Mouse (Mus musculus) c-Kit-negative CD71-positive TER-119-positive erythroid progenitor cells, embryonic 14.5 days (primary cell): ENCODE results near the gene Ctsh.
A peak's percentile ranks its signal among the peaks of the same experiment; 100 is the strongest.
"Not testable (repeated sequence)": the region's sequence is repeated elsewhere in the genome, so short reads cannot be mapped to it uniquely, and the experiment has no call there.

ENCODE experiments used
- DNase-seq: peaks from one replicate; pipeline ENCODE4 v3.0.0-alpha.2; 2013; ENCODE audit warnings: low read depth, low spot score

Ctsh gene

DNA sequence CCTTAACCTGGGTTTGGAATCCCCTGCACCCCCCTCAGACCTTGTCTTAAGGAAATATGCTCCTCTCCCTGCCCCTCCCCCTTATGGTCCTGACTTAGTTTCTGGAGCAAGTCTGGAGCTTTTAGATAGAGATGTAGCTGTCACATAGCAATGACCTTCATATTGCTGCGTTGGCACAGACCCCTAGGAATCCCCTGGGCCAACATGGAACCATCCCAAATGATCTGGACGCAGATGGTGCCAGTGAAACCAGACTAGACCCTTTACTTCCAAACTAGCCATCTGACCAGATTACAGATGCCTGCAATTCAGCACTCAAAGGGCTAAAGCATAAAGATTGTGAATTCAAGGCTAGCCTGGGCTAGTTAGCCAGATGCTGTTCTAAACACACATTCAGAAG is 2.8 kb downstream of the Ctsh start:
- no peak for DNase-seq

DNA sequence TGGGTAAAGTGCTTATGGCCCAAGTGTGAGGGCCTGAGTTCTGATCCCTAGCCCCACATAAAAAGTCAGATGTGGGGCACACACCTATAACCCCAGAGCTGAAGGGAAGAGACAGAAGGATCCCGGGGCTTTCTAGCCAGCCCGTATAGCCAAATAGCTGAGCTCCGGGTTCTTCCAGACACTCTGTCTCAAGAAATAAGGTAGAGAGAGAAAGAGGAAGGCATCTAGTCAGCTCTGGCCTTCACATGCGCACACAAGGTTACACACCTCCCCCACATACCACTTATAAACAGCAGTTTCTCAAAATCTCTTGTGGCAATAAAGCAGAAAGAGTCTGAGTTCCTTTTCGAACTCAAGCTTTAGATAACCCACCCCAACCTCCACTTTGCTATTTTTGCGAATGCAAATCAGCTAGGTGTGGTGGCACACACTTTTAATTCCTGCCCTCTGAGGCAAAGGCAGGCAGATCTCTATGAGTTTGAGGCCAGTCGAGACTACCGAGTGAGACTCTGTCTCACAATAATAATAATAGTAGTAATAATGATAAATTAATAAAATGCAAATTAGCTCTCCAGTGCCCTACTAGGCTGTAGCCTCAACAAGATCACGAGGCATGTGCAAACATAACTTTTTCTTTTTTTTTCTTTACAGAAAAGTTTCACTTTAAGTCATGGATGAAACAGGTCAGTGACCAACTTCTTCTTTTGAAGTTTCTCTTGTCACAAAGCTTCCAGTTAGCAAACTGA is 6.0 kb downstream of the Ctsh start:
- no peak for DNase-seq

DNA sequence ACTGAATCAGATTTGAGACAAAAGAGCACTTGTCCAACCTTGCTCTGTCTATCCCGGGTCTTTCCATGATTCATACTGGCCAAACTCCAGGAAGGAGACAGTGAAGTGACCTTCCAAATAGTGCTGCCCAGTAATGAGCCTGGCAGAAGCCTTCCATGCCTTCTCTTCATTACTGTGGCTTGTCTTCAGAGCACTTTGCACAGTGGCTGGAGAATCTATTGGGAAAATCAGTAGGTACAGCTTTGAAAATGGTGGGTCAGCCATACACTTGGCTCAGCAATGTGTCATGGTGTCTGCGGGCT is 6.6 kb downstream of the Ctsh start:
- DNase-seq, result no peak

DNA sequence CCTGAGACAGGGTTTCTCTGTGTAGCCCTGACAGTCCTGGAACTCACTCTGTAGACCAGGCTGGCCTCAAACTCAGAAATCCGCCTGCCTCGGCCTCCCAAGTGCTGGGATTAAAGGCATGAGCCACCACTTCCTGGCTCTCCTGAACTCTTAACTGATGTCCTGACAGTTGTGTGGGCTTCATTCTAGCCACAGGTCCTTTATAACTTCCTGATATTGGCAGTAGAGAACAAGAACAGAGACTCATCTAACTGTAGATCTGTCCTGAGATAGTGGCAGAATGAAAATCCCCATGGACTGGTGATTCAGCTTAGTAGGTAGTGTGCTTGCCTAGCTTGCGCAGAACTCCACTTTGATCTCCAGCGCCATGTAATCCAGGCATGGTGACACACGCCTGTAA is 7.0 kb downstream of the Ctsh start:
- DNase-seq, result not testable (repeated sequence)

DNA sequence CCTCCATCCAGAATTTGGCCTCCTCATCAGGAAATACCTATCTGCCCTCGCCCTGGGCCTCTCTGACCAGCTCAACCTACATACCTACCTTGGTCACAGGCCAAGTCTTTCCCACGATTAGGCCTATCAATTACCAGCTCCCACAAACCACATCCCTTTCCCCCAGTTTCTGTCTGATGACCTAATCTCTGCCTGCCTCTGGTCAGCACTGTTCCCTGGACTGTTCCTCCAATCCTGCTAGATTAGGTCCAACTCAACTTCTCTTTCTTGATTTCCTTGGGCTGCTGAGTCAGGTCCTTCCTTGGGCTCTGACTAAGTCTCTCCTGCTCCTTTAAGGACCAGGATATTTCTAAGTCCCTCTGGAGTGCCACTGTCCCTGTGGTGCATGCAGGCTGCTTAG is 13.4 kb downstream of the Ctsh start:
- no peak for DNase-seq

DNA sequence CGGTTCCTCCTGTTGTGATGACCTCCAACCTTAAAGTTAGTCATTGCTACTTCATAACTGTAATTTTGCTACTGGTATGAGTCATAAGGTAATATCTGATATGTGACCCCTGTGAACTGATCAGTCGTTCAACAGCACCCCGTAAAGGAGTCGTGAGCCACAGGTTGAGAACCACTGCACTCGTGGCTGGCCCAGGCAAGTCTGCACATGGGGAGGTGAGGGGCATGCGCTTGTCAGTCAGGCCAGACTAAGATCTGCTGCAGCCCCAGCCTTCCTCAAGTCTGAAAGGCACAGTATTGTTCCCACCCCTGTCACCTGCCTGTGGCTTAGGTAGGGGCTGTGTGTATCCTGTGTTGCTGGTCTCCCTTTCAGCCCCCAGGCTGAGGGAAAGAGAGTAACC is 14.8 kb downstream of the Ctsh start:
- DNase-seq, result no peak

DNA sequence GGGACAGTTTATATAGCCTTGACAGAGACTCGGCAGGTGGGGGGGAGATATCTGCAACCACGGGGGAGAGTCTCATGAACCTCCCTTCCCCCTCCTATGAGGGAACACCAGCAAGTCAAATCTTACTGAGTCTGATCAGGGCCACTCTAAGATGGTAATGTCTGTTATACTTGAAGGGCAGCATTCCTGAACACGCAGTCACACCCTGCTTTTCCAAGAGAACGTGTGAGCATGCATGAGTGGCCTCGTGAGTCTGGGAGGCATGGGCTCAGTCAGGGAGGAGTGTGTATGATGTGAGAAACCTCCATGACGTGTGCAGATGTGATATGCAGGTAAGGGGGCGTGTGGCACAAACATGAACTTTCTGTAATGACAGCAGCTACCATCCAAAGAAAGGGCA is 15.5 kb downstream of the Ctsh start:
- DNase-seq, result no peak

DNA sequence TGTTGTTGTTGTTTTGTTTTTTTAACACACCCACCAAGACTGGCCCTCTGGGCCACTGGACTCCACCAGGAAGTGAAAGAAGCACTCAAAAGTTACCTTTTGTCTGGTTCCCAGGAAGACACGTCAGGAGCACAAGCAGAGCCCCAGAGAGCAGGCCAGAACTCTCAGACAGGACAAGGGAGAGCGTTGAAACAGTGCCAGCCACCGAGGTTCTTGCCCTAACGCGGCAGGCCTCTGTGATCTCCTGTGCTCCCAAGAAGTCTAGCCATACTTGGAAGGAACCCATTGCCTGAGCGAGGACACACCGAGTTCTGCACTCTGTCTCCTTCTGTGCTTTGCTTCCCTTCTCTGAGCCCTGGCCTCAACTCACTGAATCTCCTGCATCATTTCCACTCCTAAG is 16.2 kb downstream of the Ctsh start:
- DNase-seq, result no peak

DNA sequence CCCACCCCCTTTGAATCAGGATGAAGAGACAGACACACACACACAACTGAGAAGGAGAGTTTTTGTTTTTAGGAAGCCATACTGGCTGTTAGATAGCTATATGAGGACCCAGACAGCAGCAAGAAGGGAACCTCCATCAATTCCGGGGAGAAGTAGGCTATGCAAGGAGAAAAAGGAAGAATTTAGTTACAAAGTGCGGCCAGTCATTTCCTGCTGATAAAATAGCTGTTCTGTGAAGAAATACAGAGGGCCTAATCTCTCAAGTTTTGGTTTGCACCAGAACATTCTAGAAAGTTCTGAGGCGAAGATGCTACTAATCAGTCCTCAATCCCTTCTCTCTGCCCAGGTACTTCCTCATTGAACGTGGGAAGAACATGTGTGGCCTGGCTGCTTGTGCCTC is 21.4 kb downstream of the Ctsh start:
- no peak for DNase-seq

DNA sequence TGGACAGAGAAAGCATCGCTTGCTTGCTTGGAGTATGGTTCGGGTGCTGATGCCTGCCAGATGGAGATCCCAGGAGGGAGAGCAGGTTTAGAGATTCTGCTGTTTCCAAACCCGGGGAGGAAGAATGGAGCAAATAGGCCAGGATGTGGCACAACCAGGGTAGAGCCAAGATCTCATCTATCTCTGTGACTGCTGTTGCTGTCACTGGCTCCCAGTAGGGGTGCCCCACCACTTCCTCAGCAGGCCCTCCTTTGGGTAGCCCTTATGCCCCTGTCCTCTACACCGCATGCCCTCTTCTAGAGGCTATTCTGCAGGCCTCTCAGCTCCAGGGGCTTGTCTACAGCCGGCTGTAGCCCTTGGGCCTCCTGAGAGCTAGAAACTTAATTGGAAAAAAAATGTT is 22.2 kb downstream of the Ctsh start:
- DNase-seq, result no peak

DNA sequence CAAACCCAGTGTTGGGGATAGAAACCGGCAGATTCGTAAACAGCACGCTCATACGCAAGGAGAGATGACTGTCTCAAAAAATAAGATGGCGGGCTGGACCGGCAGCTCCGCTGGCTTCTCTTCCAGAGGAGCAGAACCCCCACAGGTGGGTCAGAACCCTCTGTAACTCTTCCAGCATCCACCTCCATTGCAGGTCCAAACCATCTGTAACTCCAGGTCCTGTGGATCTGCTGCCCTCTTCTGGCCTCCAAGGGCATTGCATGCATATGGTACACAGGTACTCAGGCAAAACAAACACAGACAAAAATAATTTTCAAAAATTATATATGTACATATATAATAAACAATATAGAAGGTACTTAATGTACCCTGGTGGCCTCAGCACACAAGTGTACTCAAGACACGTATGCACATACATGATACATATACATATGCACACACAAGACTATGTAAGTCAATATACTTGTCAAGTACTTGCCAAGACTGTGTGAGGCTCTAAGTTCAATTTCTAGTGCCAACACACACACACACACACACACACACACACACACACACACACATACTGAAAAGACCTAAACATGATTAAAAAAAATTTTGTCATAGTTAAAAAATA is 23.0 kb downstream of the Ctsh start:
- DNase-seq, result peak; percentile 43

DNA sequence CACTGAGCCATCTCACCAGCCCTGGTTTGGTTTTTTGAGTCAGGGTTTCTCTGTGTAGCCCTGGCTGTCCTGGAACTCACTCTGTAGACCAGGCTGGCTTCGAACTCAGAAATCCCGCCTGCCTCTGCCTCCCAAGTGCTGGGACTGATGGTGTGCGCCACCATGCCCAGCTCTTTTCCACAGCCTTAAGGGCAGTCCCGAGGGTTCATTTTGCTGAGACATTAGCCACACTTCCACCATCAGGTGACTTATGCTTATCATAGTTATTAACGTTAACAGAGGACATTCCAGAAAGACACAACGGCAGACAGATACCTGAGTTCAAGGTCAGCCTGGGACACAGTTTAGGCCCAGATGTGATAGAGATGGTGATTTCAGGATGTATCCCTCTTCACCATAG is 28.0 kb downstream of the Ctsh start:
- DNase-seq, result not testable (repeated sequence)

DNA sequence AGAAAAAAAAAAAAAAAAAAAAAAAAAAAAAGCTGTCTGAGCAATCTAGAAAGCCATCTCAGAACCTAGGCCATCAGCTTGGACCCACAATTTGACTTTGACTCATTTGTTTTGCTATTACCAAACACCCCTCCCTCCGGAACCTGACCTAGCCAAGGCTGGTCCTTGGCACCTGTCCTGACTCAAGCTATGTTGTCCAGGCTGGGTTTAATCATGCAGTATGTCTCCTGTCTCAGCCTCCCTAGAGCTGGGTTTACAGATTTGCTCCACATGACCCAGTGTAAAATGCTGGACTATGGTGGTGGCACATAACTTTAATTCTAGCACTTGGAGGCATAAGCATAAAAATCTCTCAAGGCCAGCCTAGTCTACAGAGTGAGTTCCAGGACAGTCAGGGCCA is 29.0 kb downstream of the Ctsh start:
- no peak for DNase-seq

DNA sequence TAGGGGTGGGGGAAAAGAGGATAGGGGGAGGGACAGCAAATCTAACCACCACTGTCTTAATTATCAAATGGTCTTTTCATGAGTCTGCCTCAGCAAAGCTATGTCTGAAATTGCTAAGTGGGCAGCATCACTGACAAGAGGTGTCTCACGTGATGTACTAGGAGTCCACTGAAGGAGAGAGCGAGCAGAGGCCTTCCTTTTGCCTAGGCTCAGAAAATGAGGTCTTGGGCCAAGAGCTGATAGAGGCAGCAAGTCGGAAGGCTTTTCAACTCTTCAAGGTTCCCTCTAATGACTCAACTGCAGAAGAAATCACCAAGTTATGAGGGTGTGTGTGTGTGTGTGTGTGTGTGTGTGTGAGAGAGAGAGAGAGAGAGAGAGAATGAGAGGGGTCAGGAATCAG is 30.2 kb downstream of the Ctsh start:
- no peak for DNase-seq

DNA sequence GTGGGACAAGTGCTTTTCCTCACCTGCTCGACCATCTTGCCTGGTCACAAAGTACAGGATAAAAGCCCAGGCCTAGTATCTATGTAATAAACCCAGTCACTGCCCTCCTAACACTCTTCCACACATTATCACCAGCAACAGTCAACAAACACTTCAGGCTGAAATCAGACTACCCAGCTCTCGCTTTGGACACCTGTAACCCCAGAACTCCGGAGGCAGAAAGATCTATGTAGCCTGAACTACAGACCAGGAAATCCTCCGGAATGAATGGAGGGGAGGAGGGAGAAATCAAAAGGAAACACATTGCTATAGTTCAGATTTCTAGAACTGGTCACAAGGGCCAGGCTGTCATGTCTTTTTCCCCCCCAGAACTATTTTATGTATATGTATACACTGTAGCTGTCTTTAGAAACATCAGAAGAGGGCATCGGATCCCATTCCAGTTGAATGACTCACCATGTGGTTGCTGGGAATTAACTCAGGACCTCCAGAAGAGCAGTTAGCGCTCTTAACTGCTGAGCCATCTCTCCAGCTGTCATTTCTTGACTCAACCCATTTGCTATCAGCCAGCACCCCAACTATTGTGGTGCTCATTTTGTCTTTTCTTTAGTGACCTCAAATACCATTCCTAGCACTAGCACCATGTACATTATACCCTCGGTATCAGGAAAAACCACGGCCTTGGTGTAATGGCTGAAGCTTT is 31.0 kb downstream of the Ctsh start:
- DNase-seq, result no peak

DNA sequence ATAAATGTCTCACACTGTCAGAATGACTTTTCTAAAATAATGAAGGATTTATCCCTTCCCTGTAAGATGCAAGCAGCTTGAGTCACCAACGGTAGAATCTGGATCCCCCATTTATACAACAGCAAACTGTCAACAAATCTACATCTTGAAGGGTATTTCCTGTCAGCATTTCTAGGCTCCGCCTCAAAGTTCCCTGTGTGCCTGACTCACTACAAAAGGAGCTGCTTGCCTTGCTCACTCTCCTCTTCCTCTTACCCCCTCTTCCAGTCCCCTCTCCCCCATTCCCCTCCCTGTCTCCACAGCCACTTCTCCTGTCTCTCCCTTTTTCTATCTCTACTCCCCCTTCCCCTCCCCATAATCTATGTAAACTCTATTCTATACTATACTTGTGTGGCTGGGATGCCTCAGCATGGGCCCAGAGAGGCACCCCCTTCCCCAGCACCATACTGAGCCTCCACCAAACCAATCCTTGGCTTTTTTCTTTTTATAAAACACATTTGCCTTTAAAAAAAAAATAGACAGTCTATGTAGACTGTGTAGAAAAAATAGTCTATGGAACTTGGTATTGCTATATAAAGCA is 34.0 kb downstream of the Ctsh start:
- no peak for DNase-seq

DNA sequence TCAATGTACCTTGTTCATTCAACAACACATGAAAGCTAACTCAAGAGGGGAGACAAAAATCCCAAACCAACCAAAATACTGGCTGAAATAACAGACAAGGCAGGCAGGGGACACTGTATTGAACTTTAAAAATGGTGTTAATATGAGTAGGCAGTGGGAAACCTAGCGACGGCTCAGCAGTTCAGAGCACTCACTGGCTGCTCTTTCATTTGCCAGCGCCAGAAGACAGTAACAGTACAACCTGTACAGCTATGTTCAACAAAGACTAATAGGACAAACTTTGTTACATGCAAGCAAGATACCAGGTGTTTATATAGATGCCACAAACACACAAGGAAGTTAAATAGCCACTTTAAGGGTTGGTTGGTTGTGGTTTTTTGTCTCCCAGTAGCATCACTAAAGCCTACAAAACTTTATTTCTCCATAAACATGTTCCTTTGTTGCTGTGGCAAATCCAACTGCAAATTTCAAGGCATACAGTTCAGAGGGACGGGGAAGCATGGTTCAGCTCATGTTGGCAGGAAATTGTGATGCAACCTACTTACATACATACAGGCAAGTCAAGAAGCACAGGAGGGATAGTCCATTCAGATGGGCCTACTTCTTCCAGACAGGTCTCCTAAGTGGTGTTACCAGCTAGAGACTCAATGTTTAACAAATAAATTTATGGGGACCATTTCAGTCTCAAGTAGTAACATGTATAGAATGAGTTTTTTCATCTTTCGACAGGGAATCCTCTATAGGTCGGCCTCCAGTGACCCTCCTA is 35.6 kb downstream of the Ctsh start:
- no peak for DNase-seq

DNA sequence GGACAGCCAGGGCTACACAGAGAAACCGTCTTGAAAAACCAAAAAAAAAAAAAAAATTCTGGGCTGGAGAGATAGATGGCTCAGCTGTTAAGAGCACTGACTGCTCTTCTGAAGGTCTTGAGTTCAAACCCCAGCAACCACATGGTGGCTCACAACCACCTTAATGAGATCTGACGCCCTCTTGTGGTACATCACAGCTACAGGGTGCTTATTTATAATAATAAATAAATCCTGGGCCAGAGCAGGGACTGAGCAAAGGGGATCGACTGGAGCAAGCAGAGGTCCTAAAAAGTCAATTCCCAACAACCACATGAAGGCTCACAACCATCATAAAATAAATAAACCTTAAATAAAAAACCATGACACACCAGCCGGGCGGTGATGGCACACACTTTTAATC is 45.0 kb downstream of the Ctsh start:
- no peak for DNase-seq

DNA sequence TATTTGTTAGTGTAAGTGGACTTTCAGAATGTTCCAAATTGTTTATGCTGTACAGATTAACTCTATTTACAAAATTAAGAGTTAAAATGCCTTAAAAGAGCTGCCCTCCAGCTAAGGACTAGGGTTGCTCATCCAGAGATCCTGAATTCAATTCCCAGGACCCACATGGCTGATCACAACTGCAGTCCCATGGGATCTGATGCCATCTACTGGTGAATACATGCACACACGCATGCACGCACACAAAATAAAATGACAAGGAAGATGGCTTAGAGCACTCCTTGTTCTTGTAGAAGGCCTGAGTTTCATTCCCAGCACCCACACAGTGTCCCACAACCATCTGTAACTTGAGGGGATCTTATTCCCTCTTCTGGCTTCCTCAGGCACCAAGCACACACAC is 46.8 kb downstream of the Ctsh start:
- DNase-seq, result no peak

DNA sequence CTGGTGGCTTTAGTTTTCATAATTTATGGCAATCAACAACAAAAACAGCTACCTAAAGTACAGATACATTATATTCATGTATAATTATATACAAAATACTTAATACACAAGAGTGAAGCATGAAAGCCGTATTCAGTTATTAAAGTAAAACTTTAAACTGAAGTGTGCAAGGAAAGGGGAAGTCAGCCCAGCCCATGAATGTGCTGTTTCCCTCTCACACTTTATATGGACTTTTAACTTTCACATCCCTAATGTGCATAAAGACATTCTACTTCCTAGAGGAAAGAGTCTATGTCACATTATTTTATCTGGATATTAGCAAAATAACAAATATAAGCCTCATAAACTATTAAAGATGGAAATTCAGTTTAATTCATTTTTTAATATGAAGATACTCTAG is 51.5 kb downstream of the Ctsh start:
- no peak for DNase-seq

DNA sequence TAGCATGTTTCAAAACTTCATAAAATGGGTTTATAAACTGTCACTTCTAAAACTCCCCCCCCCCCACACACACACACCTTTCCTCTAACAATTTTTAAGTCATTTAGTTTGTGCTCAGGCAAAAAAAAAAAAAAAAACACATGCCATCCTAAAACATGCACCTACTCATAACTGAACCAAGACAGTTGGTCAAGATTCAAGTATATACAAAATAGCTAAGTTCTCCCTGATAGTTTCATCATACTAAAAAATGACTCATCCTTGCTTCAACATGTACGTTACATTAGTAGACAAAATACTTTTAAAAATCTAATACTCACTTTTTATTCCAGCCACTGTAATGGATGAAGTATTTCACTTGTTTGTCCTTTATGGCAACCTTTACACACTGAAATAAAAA is 53.0 kb downstream of the Ctsh start:
- no peak for DNase-seq

DNA sequence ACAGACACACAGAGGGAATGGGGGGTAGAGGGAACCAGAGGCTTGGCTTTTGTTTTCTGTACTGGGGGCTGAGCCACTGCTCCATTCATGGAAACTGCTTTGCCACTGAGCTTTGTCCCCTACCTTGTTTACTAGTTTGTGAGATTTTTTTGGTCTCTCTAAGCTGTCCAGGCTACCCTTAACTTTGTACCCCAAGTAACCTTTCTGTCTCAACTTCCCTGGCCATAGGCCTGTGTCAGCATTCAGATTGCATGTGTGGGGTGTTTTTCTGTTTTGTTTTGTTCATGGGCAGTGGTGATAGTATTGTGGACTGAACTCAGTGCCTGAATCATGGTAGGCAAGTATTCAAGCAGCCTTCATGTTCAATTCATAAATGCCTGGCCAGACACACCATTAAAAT is 54.3 kb downstream of the Ctsh start:
- no peak for DNase-seq
